Mouse (Mus musculus) monocyte, adult 5-6 weeks (primary cell): ENCODE data around the gene Enpp7. TPM values are rescaled to one million over a fixed set of nuclear protein-coding genes. Genes with fewer than 3 reads are reported as not detected.

Experiments used
- total RNA-seq: library from RNA; stranded (forward); fragments of 200-1000, 200-491, 200-594 nt; gene quantifications from 3 replicates; pipeline ENCODE4 v1.2.3, GENCODE M21; 2017

Enpp7 gene
- total RNA-seq, 1 experiment from 2014 or later = not detected

Other genes with a start within 250 kb of the Enpp7 start
- not detected in 3 replicates for gene Rbfox3, start 76.6 kb upstream of the Enpp7 start, total RNA-seq
- gene Cbx2, start 34.8 kb downstream of the Enpp7 start, total RNA-seq = 0.75 to 2.7 TPM (median 2.2 TPM) in 3 replicates
- gene Cbx8, start 52.8 kb downstream of the Enpp7 start, total RNA-seq = 2.7 to 7.3 TPM (median 4.7 TPM) in 3 replicates
- 35.2 to 45.8 TPM (median 42.2 TPM) in 3 replicates for gene Cbx4, start 98.0 kb downstream of the Enpp7 start, total RNA-seq
- 0.21 to 0.86 TPM (median 0.49 TPM) in 3 replicates for gene Tbc1d16, start 240.3 kb downstream of the Enpp7 start, total RNA-seq
- 0.96 to 2.3 TPM (median 1.8 TPM) in 3 replicates for gene Ccdc40, start 240.4 kb downstream of the Enpp7 start, total RNA-seq